Mouse (Mus musculus) A20 (cell line): Measurements from ENCODE around the gene Dock2.
A peak's percentile ranks its signal among the peaks of the same experiment; 100 is the strongest.

Experiments
- DNase-seq: peaks from one replicate; pipeline ENCODE4 v3.0.0-alpha.2; 2011; ENCODE audit warnings: low read depth, low spot score

Gene Dock2

DNA sequence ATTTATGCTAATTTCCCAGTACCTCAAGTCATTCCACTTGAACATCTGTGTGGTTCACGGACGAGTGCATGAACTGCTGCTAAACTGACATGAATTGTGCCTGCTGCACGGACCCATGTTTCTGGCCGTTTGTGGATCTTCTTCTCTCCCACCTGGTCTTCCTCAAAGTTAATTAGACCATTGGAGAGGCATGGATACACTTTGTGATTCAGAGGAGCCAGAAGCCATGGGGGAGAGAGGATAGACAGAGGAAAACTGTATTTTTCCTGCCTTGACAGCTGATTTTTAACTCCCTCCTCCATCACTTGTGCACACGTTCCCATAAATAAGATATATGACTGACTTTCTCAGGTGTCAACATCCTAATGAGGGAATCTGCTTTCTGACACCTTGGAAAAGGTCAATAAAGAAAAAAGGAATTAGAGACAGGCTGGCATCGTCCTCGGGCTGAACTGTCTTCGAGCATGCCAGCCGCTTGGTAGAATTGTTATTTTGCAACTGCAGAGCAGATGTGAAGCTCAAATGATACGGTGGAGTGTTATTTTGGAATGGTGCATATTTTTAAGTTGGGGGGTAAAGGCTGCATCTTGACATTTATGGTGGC, 434.1 kb downstream of the Dock2 start:
- DNase-seq, result no peak

DNA sequence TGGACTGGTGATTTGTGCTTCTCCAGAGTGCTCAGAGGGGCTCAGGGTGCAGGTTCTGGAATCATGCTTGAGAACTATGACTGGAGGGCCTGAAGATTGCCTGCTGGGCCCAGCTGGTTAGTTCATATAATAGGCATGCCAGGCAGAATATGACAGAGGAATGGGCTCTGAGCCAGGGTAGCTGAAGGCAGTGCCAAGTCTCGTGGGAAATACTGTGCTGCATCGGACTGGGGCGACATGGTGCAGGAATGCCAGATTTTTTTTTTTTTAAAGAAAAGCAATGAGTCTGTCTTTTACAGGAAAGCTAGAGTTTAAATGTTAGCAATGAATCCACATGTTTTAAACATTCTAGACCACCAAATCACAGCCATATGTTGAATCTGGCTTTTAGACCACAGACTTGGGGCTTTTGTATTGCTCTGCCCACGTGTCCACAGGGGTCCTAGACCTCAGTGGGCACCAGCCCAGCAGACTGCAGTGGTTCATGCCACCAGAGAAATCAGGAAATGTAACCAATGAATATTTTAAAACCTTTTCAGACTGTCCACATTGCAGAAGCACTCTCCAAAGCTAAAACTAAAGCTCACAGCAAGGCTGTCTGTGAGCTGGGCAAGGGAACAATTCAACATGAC, 435.3 kb downstream of the Dock2 start:
- no peak for DNase-seq

DNA sequence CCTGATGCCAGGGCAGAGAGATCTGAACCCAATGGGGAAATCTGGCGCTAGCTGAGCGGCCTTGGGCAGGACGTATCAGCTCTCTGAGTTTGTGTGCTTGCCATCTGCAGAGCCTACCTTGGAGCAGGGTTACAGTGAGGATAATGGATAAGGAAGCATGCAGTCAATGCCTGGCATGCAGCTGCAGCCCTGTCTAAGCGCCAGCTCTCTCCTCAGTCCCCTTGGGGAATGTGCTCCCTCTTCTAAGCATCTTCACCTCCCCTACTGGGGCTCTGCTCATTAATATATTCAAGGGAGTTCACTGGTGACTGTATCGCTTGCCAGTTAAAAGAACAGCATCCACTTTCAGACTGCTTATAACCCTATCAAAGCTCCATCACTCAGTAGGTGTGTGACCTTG, 439.4 kb downstream of the Dock2 start:
- DNase-seq, result no peak

DNA sequence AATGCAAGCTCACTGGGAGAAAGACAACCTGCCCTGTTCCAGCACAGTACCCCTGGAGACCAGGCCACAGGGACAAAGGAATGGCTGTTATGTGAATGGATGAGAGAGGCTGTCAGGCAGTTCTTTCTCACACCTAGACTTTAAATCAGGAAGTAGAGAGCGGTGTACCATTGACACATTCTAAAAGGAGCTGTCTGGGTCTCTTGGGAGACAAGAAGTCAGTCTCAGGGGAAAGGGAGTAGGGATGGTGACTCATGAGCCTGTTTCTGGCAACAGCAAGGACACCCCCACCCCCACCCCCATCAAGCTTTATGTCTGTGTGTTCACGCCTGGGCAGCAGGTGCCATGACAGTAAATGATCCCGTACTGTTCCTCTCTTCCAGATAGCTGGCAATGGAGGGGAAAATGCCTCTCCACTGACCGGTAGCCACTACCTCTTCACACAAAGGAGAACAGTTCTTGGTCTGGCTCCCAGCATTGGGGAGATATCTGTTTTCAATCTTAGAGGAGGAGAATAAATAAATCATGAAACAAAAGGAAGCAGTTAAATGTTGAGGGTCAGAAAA, 439.9 kb downstream of the Dock2 start:
- DNase-seq, result no peak

DNA sequence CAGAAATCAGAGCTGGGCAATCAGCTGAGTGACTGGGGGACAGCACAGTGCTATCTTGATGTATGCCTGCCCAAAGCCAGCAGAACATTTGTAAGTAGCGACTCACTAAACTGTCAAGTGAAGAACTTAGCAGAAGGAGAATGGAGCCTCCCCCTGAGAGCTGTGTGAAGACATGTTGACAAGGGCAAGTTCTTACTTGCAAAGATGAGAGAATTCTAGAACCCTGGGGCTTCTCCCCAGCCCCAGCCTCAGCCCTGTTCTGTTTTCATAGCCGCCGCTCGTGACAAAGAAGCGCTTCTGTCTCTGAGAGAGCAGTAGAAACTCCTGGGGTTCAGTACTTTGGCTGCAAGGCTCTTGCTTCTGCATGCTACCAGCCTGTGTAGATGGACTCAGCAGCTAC, 444.0 kb downstream of the Dock2 start:
- no peak for DNase-seq

DNA sequence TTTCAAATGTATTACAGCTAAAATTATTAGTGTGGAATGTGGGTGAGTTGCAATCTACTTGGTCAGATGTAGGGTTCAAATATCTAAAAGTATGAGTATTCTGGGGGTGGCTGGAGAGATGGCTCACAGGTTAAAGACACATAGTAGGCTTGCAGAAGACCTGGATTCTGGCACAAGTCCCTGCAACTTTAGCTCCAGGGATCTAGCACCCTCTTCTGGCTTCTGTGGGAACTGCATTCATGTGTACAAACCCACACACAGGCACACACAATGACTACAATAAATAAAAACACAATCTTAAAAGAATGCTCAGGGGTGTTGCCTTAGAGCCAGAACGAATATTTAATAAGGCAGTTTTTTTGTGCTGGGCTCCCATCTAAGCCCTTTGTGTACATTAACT, 445.8 kb downstream of the Dock2 start:
- peak; percentile 20 for DNase-seq

DNA sequence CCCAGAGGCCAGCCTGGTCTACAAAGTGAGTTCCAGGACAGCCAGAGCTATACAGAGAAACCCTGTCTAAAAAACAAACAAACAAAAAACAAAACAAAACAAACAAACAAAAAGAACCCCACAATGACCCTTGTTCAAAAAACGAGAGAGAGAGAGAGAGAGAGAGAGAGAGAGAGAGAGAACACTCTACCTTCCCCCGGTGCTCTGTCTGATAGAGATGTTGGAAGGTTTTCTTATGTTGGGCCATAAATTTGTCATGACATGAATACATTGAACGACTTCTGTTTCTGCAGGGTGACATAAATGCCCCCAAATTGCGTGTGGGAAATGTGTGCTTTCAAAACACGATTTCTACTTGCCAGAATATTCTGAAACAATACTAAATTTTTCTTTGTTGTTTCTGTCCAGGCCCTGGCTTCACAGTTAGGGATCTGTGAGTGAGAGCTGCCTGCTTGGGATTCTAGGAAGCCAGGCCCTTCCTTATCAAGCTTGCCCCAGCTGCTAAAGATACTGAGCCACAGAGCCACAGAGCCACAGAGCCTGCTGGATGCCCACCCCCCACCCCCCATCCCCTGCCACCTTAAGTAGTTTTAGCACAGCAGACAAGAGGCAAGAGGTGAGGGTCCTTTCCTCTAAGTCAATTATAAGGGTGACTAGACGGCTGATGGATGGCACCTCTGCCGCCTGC, 451.2 kb downstream of the Dock2 start:
- no peak for DNase-seq

DNA sequence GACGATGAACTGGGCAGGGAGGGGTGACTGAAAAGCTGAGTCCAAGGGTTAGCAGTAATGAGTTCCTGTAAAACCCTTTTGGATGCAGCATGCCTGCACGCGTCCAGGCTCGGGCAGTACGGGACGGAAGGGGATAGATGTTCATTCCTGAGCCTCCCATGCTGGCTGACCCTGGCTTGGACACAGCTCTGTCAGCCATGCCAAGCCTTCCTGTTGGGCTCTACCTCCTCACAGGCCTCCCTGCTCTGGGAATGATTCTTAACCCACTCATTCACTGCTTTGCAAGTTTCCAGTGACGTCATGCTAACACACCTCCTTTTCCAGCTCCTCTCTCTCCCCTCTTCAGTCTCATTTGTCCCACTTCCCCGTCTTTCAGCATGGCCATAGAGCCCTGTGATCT, 460.0 kb downstream of the Dock2 start:
- DNase-seq, result no peak

DNA sequence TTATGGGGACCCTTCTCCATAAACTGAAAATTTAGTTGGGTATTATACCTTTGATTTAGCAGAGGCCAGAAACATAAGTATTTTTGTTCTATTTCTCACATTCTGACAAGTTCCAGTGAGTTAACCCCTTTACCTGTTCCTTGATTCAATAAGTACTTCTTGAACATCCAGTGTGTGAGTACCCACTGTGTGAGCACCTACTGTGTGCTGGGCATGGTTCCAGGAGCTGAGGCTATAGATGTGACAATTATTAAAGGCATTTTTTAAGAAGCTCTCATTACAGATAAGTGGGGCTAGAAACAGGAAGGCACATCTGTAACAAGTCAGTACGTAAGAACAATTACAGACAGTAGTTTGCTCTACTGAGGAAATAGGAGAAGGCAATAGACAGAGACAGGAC, 464.4 kb downstream of the Dock2 start:
- no peak for DNase-seq

DNA sequence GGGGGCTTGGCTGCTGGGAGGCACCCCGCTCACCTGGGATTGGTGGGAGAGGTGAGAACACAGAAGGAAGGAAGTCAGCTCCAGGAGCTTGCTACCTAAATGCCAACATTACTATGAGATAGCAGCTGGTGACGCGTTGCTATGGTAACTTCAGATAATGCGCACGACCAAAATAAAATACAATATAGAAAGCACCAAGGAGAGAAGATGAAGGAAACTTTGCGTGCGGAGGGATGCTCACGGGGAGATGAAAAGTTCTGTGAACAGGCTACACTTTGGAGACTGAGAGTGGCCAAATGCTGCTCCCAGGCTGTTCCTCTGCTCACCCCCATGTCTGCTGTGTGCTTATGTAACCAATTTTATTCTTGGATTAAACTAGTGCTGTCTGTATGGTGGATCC, 466.7 kb downstream of the Dock2 start:
- DNase-seq, result no peak

DNA sequence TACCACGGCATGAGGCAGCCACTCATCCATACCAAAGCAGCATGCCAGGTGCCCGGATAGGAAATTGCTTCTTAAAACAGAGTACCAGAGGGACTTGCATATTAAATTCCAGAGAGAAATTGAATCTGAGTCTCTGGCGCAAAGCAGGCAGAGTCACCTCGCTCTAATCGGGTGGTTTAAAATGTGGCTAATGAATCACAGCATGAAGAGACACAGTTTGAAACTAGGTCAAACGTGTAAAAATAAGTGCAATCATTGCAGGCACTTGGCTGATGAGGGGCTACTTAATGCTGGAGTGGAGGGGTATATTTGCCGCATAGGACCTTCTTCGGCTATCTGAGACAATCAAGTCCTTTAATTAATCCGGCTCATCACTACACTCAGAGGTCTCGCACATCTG, 467.5 kb downstream of the Dock2 start:
- DNase-seq, result no peak

DNA sequence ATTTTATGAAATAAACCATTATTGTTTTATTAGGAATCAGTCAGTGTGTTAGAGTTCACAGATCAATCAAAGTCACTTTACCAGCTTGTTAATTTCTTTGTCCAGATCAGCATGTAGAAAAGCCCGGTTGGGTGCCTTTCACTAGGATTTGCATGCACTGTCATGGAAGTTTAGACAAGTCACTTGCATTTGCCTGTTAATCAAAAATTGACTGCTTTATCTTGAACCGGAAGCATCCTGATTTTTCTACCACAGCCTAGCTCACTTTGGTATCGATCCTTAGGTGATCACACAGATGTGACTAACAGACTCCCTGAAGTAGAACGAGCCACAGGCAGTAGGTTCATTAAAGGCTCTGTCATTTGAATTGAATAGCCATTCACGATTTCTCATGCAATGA, 468.3 kb downstream of the Dock2 start:
- DNase-seq, result no peak

DNA sequence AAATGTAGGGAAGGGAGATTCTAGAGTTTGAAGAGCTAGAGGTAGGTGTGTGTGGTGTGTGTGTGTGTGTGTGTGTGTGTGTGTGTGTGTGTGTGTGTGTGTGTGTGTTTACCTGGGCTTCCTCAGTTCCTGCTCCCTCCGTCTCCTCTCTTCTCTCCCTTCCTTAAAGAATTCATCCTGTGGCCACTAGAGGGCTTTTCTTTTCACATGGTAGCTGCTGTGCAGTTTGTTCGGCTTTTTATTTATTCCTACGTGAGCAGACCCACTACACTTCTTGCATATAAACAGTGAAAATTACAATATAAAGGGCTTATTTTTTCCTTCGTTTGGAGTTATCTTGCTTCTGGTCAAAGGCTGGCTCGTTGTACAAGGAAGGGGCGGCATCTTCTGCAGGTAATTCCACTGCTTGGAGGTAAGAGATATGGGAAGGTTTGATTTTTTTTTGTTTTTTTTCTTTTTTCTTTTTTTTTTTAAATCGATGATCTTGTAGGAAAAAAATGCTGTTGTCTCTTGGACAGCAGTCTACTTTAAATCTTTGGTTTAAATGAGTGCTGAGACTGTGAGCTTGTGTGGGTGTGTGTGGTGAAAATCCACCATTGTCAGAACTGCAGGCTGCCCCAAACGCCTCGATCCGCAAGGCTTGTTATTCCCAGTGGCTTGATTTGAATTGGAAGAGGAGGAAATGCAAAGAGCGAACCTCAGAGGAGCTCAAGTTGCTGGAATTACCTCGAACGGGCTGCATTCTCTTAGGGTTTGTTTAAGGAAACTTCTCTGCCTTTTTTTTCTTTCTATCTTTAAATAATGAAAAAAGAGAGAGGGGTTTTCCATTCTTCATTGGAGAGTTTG, 468.9 kb downstream of the Dock2 start, which contains the start of gene Fam196b:
TSS of gene Fam196b (plus strand) at position 289 of the 846 bp plus-strand sequence.
- peak; percentile 19 for DNase-seq

DNA sequence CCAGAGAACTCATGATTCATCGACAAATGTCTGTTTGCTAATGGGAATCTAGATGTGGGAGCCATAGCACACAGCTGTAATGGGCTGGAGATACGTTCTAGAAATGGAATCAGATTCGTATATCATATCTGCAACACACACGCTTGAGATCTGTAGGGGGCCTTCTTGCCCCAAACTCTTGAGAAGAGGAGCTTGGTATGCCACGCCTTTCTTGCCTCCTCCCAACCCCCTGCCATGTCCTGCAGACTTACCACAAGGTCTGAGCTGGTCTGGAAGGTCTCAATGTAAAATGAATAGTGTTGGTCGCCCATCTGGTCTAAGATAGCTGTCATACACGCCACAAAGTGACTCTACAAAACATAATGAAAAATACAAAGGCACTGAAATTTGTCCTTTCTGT, 471.5 kb downstream of the Dock2 start:
- no peak for DNase-seq

DNA sequence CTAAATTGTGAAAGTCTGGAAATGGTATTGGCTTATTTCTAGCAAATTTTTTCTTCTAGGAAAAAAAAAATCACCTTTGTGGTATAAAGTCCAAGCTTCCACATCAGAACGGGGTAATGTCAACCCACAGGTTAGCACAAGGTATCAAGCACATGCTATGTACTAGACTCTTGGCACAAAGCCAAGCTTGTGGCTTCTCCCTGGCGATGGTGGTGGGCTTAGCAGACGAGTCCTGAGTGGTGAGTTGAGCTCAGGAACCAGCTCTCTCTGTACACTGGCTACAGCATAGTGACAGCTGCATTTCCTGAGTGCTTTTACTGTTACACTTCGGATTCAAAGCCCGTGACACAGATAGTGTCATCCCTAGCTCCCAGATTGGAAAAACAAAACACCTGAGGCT, 472.0 kb downstream of the Dock2 start:
- no peak for DNase-seq

DNA sequence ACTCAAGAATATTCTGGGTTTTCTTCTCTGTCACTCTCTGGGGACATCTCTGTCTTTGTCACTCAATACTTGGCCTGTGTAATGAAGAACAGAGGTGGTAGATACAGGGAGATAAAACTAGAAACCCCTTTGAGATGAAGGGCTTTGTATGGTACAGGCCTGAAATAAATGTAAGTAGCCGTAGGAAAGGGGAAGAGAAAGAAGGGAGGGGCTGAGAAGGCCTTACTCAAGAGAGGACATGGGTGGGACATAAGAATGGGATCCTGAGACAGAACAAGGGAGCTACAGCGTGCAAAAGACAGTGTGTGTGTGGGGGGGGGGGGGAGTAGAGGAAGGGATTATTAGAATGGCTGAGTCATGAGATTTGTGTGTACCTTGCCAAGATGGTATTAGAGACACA, 474.3 kb downstream of the Dock2 start:
- DNase-seq, result peak; percentile 26

DNA sequence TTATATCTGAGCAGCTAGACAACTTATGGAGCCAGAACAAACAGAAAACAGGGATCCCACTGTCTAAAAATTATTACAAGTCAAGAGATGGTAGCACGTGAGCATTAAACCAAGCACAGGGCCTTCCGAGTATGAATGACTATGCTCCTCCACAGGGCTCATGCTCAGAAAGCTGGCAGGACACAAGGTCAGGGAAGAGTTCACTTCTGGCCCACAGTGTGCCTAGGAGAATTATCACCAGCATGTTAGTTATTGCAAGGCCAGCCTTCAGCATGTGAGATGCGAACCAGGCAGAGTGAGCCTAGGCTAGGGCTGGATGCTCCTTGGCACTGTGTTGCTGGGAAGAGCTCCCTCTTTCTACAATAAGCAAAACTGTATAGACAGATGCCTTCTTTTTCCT, 475.0 kb downstream of the Dock2 start:
- DNase-seq, result no peak

DNA sequence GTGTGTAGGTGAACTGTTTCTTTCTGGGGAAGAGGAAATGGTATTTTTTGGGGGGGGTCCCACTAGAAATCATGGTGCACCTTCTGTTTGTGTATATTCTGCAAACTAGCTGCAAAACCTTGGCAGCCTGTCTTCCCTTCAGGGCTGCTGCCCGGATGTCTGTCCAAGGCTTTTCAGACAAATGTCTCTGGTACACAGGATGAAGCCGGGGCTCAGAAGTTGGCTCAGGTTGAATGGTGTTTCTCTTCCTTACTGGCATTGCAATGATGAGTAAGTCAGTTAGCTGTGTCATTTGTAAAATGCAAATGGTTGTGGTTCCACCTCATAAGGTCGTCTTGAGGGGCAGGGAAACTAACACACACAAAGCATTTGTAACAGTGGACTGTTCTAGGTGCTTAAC, 477.5 kb downstream of the Dock2 start:
- no peak for DNase-seq

DNA sequence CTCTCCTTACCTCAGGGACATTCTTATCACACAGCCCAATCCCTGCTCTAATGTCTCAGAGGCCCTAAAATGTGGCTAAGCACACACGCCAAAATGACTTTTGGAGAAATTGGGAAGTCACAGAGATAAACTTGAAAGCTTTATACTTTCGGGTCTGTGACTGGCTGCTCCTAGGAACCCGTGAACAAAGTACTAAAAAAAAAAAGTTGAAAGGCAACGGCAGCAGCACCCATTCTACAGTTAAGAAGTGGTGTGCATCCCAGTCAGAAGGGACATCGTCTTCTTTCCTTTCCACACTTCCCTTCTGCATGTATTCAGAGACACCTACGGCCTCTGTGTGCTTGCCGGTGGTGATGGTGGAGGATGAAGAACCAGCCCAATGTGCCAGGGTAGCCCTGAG, 483.6 kb downstream of the Dock2 start:
- no peak for DNase-seq

DNA sequence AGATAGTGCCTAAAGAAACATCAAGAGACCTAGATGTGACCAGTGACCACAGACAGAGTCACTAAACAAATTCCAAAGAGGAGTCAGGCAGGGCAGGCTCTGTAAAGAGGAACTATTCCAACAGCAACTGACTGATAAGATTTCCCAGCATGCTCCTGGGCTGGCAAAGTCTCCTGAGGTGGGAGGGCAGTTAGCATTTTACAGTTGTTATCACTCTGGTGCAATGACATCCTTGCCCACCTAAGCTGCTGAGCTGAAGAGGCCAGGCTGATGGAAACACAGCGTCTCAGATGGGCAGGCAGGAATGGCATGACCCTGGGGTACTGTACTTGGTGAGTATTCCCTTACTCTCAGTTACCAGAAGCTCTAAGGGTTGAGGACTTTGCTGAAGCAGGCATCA, 484.1 kb downstream of the Dock2 start:
- no peak for DNase-seq

DNA sequence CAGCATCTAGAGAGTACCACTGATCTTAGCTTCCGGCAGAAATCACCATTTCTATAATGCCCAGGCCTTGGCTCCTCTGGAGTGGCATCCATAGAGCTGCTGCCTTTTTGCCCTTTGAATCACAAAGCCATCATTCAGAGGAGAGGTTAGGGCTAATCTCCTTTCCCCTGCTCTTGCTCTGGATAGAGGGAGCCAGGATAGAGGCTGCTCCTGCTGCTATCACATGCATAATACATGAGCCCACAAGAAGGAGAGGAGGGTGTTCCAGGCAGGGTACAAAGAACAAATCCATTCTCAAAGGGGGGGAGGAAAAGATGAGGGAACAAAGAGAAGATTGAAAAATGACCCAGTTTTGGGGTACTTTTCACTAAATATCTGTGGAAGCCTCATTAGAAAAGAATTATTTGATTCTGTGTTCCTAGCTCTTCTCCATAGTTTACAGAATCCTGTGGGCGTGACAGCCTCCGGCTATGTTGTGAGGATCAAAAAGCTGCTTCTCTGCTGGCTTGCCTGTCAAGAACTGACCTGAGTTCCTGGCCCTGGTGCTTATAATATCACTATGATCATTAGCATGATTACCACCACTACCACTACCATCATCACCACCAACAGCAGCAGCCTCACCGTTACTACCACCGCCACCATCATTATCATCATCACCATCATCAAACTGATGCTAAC, 485.9 kb downstream of the Dock2 start:
- DNase-seq, result no peak
